Mouse (Mus musculus) frontal cortex, adult 2 months (tissue): ENCODE data around the gene Gm12800. TPM values are rescaled to one million over a fixed set of nuclear protein-coding genes. Genes with fewer than 3 reads are reported as not detected.
"Not testable (repeated sequence)": the region's sequence is repeated elsewhere in the genome, so short reads cannot be mapped to it uniquely, and the experiment has no call there.

ENCODE experiments used
- DNase-seq, 2 experiments: peaks; one replicate each; pipeline ENCODE4 v3.0.0; 2022; ENCODE audit warnings: low spot score in 1 of 2; ENCODE audit errors: extremely low spot score in 1 of 2
- polyA plus RNA-seq: library from polyadenylated mRNA; depleted of rRNA; stranded (reverse); fragments of >200 nt; gene quantifications from 2 replicates; pipeline ENCODE4 v1.2.3, GENCODE M21; 2012; rRNA removed

Gene Gm12800
- not detected in 2 replicates for polyA plus RNA-seq

DNA sequence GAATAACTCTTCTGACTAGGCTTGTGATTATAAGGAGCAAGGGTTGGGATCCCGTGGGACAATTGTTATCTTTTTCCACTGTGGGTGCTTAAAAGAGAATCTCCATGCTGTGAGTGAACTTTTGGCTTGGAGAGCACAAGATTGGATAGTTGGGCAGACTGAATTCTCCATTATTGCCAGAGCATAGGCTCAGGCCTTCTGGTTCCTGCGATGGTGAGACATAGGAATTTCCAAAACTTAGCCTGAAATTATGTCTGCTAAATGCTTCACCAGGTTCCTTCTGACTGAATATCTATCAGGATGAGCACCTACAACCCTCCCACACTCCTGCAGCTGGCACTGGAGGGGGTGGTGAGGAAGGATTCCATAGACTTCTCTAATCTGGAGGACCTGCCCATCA, at the start of gene Gm12800:
TSS of gene Gm12800 (plus strand) at position 301 of the 400 bp plus-strand sequence.
- not testable (repeated sequence) for DNase-seq

GRCm38 (mm10) chr4:101860873-101861272, 48.0 kb upstream of the Gm12800 start:
- peak; percentile 9 to 68 for DNase-seq

- no peak for DNase-seq
Measured at GRCm38 (mm10) chr4:101862289-101862688, 46.6 kb upstream of the Gm12800 start.

DNA sequence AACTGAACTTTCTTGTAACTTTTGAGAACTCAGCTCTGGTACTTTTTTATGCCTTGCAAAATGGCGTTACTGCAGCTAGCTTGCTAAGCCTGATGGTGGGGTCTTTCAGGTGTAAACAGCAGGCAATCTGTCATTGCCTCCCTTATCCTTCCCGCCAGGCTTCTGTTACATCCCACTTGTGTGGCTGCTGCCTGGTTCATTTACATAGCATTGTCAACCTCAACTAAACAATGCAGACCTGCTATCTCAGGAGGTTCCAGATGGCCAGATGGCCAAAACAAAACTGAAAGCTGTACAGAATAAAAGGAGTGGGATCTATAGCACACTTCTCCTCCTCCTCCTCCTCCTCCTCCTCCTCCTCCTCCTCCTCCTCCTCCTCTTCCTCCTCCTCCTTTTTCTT, 36.9 kb upstream of the Gm12800 start:
- DNase-seq = not testable (repeated sequence)

DNA sequence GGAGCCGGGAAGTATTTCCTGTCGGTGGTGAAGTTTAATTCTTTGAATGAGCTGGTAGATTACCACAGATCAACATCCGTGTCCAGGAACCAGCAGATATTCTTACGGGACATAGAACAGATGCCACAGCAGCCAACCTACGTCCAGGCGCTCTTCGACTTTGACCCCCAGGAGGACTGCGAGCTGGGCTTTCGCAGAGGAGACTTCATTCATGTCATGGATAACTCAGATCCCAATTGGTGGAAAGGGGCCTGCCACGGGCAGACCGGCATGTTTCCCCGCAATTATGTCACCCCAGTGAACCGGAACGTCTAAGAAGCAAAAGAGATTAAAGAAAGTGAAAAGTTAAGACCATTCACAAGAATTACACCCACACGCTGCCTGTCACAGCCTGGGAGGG, 33.2 kb upstream of the Gm12800 start:
- not testable (repeated sequence) for DNase-seq

DNA sequence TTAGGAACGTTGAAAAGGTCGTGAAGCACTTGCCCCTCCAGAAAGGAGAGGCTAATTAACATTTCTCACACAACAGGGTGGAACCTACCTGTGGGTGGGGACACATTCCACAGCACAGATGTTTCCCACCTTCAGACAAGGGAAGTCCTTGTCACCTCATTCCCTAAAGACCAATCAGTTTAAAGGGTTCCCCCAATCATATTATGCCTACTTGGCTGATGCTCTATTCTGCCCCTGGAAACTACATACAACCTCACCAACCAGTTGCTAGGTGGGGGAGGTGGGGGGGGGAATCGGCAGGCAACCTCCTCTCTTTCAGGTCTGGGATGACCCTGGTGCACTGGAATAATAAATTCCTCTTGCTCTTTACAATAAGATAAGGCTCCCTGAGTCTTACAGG, 25.3 kb upstream of the Gm12800 start:
- no peak for DNase-seq

DNA sequence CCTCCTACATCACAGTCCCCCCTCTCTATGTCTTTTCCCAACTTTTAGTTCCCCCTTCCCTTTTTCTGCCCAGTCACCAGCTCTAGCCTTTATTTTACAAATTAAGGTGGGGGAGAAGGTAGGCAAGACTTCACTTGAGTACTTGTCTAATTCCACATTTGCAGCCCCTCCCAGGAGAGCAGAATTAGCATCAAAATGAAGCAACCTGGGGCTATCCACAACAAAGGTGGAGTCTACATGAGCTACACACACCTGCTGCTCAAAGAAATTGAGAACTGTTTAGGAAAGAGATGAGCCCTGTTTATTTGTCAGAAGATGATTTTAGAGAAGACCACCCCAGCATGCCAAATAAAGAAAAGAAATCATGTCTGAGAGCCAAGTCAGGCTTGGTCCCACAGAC, 19.5 kb upstream of the Gm12800 start:
- no peak for DNase-seq

DNA sequence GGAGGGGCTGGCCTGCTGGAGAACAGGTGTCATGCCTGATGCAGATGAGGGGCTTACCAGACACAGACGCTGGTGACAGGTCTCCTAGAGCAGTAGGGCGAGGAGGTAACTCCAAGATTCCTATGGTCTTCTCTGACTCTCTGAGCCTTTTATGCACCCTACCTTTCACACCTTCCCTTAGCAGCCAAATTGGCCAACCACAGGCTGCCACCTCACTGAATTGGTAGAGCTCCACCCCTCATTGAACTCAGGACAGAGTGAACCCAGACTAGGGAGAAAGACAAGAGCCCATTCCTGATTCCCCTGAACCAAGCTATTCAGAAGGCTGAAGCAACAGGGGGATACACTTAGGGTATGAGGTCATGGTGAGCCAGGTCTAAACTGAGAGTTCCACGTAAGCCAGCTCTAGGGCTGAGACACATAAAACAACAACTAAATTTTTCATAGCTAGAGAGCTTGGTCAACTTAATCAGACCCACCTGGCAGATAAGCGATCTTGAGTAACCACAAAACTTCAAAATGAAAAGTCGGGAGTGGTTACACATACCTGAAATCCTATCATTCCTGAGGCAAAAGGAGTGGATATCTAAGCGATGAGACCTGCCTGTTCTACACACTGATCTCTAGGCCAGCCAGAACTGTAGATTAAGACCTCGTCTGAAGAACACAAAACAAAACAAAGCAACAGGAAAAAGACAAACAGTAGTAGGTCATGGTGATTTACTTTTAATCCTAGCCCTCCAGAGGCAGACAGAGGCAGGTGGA, 15.1 kb upstream of the Gm12800 start, which contains the start of gene C130073F10Rik:
TSS of gene C130073F10Rik (minus strand) at position 134 of the 765 bp plus-strand sequence.
- DNase-seq = no peak

- not testable (repeated sequence) for DNase-seq
Measured at GRCm38 (mm10) chr4:101940107-101940506, 31.2 kb downstream of the Gm12800 start, which contains the start of gene Gm12794. Gene Gm12794 (plus strand): TSS chr4:101940407.

Other genes starting within 250 kb of the Gm12800 start
- 1.5 and 2.2 TPM in 2 replicates for gene Lepr, start 191.7 kb upstream of the Gm12800 start, polyA plus RNA-seq
- gene B020004J07Rik, start 65.1 kb upstream of the Gm12800 start, polyA plus RNA-seq = not detected in 2 replicates
- not detected in 2 replicates for gene C130073F10Rik, start 15.3 kb upstream of the Gm12800 start, polyA plus RNA-seq
- gene Gm12794, start 31.3 kb downstream of the Gm12800 start, polyA plus RNA-seq = not detected in 2 replicates
- gene Gm12790, start 71.9 kb downstream of the Gm12800 start, polyA plus RNA-seq = not detected in 2 replicates
- not detected in 2 replicates for gene Gm12789, start 77.5 kb downstream of the Gm12800 start, polyA plus RNA-seq
- gene Pde4b, start 178.4 kb downstream of the Gm12800 start, polyA plus RNA-seq = 66.7 and 82.2 TPM in 2 replicates